Mouse (Mus musculus): Measurements from ENCODE around the gene Schip1. TPM values are rescaled to one million over a fixed set of nuclear protein-coding genes. Genes with fewer than 3 reads are reported as not detected.

Schip1 gene
- polyA plus RNA-seq, 1 experiment from 2014 or later, result 36.6 TPM

DNA sequence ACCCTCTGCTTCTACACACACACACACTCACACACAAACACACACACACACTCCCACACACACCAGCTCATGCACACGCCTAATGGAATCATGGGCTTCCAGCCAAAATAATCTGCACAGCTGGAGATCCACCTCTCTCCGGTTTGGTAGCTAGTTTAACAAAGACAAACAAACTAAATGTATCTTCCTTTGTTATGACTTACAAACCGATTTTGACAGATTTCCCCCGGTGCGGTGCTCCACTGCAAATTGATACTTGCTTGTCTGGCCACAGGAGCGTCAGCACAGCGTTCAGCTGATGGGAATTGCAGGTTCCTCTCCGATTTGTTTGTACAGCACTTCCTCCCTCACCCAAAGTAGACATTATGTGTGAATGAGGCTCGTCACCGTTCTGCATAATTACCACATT is 310.5 kb downstream of the Schip1 start:
- 9% methylated on average over 10 of the region's 10 CpGs for WGBS
- Histone ChIP-seq H3K9ac (no peak overlapping the region), H3K4me3 (no peak overlapping the region), H3K27me3 (no peaks in the 10 kb centered on the region), H3K9me3 (no peaks in the 10 kb centered on the region), H3K4me1 (0 out of 2 replicates have a peak, but pooled peaks cover 6% of the 10 kb centered on the region), H3K36me3 (no peaks in the 10 kb centered on the region), H3K4me2 (0 out of 2 replicates have a peak overlapping the region, but pooled peaks have one; percentile 16), H3K27ac (no peak overlapping the region)
- no peak for ATAC-seq (ENCODE audit: borderline replicate concordance, extremely low read depth, low FRiP score, low TSS enrichment)

DNA sequence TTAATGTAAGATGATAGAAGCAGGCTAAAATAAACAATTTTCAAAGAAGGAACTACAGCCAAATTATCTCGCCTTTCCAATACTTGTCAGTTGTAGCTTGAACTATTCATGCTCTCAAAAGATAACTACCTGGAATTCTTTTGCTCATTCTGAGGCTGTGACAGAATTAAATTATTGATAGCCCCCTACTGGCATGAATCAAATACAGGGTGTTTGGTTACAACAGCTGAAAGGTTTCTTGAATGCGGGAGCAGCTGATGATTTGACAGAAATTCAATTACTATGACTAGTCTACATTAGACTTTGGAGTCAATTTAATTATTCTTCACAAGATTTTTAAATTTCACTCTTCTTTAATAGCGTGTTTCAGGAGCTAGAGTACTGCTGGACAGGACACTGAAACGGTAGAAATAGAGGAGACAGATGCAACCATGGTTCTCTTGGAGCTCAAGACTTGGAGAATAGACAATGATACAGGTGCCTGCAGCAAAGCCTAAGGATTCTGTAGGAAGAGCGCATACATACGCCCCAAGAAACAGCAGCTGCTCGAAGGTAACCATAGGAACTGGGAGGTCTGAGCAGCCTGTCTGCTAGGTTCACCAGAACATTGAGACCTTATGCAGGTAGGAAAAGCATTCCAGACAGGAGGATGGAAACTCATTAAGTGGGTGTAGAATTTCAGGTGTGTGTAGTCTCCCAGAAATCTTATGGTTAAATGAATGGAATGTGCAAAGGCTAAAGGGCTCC is 313.0 kb downstream of the Schip1 start:
- no peak overlapping the region for H3K9ac ChIP-seq
- no peaks in the 10 kb centered on the region for H3K9me3 ChIP-seq
- ATAC-seq (ENCODE audit: borderline replicate concordance, extremely low read depth, low FRiP score, low TSS enrichment), result no peak
- 0 out of 2 replicates have a peak, but pooled peaks cover 6% of the 10 kb centered on the region for H3K4me1 ChIP-seq
- H3K4me2 ChIP-seq, result no peak overlapping the region
- H3K36me3 ChIP-seq, result no peaks in the 10 kb centered on the region
- no peaks in the 10 kb centered on the region for H3K27me3 ChIP-seq
- no peak overlapping the region for H3K4me3 ChIP-seq
- WGBS, result 54% methylated on average over 7 of the region's 7 CpGs
- no peak overlapping the region for H3K27ac ChIP-seq

DNA sequence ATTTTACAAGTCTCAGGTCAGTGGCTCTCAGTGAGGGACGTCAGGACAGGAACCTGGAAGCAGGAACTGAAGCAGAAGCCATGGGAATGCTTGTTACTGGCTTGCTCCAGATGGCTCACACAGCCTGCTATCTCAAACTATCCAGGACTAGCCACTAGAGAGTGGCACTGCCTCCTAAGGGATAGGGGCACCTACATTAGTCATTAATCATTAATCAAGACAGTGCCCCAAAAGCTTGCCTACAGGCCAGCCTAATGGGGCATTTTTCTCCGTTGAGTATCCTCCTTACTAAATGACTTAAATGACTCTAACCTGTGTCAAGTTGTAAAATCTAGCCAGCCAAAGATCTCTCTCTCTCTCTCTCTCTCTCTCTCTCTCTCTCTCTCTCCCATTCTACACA is 314.2 kb downstream of the Schip1 start:
- no peak for ATAC-seq (ENCODE audit: borderline replicate concordance, extremely low read depth, low FRiP score, low TSS enrichment)
- no peak overlapping the region for H3K4me2 ChIP-seq
- H3K27ac ChIP-seq, result no peak overlapping the region
- H3K9me3 ChIP-seq, result no peaks in the 10 kb centered on the region
- no peak overlapping the region for H3K4me3 ChIP-seq
- 67% methylated on average over 2 of the region's 2 CpGs for WGBS
- H3K27me3 ChIP-seq, result no peaks in the 10 kb centered on the region
- no peak overlapping the region for H3K9ac ChIP-seq
- H3K4me1 ChIP-seq, result 0 out of 2 replicates have a peak, but pooled peaks cover 6% of the 10 kb centered on the region
- no peaks in the 10 kb centered on the region for H3K36me3 ChIP-seq

DNA sequence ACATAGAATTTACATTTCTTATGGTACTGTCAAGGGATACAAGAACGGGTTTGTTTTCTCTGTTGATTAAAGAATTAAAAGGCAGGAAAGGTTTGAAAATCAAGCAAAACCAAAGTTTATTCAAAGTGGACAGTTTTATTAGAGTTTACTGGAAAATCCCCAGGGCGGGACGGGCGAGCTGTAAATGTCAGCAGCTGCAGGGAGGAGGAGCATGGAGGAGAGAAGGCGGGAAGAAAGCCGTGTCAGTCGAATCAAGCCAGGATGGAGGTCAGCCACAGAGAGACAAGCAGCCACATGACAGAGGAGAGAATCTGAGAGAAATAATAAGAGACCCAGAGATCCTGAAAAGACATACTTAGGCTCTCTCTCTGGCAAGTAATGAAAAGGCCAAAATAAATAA is 314.6 kb downstream of the Schip1 start:
- no peaks in the 10 kb centered on the region for H3K27me3 ChIP-seq
- H3K9ac ChIP-seq, result no peak overlapping the region
- H3K27ac ChIP-seq, result no peak overlapping the region
- no peaks in the 10 kb centered on the region for H3K36me3 ChIP-seq
- no peak overlapping the region for H3K4me3 ChIP-seq
- ATAC-seq (ENCODE audit: borderline replicate concordance, extremely low read depth, low FRiP score, low TSS enrichment), result no peak
- no peak overlapping the region for H3K4me2 ChIP-seq
- 44% methylated on average over 7 of the region's 7 CpGs for WGBS
- no peaks in the 10 kb centered on the region for H3K9me3 ChIP-seq
- H3K4me1 ChIP-seq, result 0 out of 2 replicates have a peak, but pooled peaks cover 6% of the 10 kb centered on the region

DNA sequence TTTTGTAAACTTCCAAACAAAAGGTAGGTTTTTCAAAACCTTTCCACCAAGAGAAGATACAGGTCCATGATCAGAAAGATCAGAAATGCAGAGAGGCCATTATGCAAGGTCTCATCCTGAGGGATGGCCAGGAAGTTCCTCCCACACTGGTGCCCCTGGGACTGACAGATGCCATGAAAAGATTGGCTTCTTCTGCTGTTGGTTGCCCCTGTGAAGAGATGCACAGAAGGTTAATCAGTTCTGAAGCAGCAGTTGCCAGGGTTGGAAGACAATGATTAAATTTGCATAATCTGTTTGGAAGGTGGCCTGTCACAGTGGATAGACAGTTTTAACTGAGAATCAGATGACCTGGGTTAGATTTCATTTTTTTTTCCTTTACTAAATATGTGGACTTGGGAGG is 319.1 kb downstream of the Schip1 start:
- no peaks in the 10 kb centered on the region for H3K27me3 ChIP-seq
- H3K9me3 ChIP-seq, result no peaks in the 10 kb centered on the region
- H3K4me1 ChIP-seq, result no peaks in the 10 kb centered on the region
- no peak for ATAC-seq (ENCODE audit: borderline replicate concordance, extremely low read depth, low FRiP score, low TSS enrichment)
- no peaks in the 10 kb centered on the region for H3K36me3 ChIP-seq
- no peak overlapping the region for H3K4me2 ChIP-seq
- H3K4me3 ChIP-seq, result no peak overlapping the region
- no peak overlapping the region for H3K9ac ChIP-seq
- no peak overlapping the region for H3K27ac ChIP-seq

DNA sequence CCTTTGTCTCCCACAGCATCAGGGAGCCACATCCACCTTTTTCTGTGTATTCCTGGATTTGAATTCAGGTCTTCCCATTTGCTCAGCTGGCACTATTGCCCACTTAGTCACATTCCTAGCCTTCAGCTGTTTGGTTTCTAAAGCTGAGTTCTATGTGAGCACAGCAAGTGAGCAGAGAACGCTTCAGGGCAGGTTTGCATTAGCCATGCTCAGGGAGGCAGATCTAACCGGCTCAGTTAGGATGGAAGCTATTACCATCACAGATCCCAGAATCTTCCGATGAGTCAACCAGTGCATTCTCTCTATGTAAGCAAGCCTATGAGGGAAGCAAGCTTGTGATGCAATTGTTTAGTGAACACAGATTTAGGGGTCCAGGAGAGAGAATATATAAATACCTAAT is 320.9 kb downstream of the Schip1 start:
- H3K27me3 ChIP-seq, result no peaks in the 10 kb centered on the region
- WGBS, result 87% methylated on average over 3 of the region's 3 CpGs

DNA sequence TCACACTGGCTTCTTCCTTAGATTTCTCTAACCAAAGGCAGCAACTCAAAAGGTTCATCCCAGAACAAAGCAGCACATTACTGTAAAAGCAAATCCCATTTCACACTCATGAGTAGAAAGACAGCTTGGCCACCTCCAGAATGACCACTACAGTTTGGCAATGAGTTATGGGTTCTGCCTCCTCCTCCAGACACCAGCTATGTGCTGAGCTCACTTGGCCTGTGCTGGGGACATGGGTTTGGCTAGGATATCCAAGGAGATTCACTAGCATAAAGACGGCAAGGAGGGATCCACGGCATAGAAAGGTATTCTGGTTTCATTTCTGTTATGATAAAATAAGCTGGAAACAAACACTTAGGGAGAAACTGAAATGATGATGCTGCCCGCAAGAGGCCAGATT is 323.4 kb downstream of the Schip1 start:
- Histone ChIP-seq H3K9ac (no peak overlapping the region), H3K4me1 (no peaks in the 10 kb centered on the region), H3K27me3 (no peaks in the 10 kb centered on the region), H3K27ac (no peak overlapping the region), H3K4me3 (no peak overlapping the region), H3K4me2 (no peak overlapping the region), H3K9me3 (no peaks in the 10 kb centered on the region), H3K36me3 (no peaks in the 10 kb centered on the region)
- 83% methylated on average over 3 of the region's 3 CpGs for WGBS
- no peak for ATAC-seq (ENCODE audit: borderline replicate concordance, extremely low read depth, low FRiP score, low TSS enrichment)

More for the DNA sequence above, 320.9 kb downstream of the Schip1 start:
- H3K36me3 ChIP-seq, result no peaks in the 10 kb centered on the region
- no peak for ATAC-seq (ENCODE audit: borderline replicate concordance, extremely low read depth, low FRiP score, low TSS enrichment)
- no peak overlapping the region for H3K4me2 ChIP-seq
- no peaks in the 10 kb centered on the region for H3K4me1 ChIP-seq
- no peak overlapping the region for H3K9ac ChIP-seq
- no peak overlapping the region for H3K27ac ChIP-seq
- no peaks in the 10 kb centered on the region for H3K9me3 ChIP-seq
- H3K4me3 ChIP-seq, result no peak overlapping the region

DNA sequence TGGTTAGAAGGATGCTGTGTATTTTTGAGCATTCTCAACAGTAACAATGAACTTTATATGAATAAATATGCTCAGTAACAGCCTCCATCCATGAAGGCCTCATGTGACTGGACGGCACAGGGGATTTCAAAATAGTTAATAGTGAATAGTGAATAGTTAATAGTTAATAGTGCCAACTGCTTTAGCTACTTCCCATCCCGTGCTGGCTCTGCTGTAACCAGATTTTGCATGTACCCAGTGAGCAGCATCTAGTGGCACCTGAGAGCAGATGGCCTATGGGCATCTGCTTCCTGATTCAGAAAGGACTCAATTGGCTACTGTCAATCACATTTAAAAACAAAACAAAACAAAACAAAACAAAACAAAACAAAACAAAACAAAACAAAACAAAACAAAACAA is 329.0 kb downstream of the Schip1 start:
- ATAC-seq (ENCODE audit: borderline replicate concordance, extremely low read depth, low FRiP score, low TSS enrichment), result no peak
- H3K27ac ChIP-seq, result no peak overlapping the region
- no peaks in the 10 kb centered on the region for H3K4me1 ChIP-seq
- H3K9me3 ChIP-seq, result no peaks in the 10 kb centered on the region
- H3K9ac ChIP-seq, result no peak overlapping the region
- no peaks in the 10 kb centered on the region for H3K36me3 ChIP-seq
- 57% methylated on average over 2 of the region's 2 CpGs for WGBS
- H3K4me3 ChIP-seq, result no peak overlapping the region
- no peaks in the 10 kb centered on the region for H3K27me3 ChIP-seq
- no peak overlapping the region for H3K4me2 ChIP-seq

DNA sequence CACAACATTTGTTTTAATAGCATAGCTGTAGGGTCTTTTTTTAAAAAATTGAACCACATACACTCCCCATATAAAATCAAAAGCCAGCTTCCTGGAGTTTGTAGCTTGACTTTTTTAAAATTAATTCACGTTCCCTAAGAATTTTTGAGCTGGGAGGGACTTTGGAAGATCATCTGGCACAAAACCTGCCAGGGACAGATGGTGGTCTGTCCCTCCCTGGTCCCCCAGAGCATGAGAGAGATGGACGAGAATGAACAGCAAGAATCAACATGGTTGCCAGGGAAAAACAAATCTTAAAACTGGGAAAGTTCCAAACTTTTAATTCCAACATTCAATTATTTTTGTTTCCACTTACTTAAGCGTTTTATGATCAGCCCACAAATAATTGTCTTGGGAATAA is 334.1 kb downstream of the Schip1 start:
- Histone ChIP-seq H3K27me3 (no peaks in the 10 kb centered on the region), H3K9ac (no peak overlapping the region), H3K36me3 (no peaks in the 10 kb centered on the region), H3K4me2 (no peak overlapping the region), H3K4me1 (no peaks in the 10 kb centered on the region), H3K27ac (no peak overlapping the region), H3K9me3 (no peaks in the 10 kb centered on the region), H3K4me3 (no peak overlapping the region)
- ATAC-seq (ENCODE audit: borderline replicate concordance, extremely low read depth, low FRiP score, low TSS enrichment), result no peak
- WGBS, result 66% methylated on average over 3 of the region's 3 CpGs

DNA sequence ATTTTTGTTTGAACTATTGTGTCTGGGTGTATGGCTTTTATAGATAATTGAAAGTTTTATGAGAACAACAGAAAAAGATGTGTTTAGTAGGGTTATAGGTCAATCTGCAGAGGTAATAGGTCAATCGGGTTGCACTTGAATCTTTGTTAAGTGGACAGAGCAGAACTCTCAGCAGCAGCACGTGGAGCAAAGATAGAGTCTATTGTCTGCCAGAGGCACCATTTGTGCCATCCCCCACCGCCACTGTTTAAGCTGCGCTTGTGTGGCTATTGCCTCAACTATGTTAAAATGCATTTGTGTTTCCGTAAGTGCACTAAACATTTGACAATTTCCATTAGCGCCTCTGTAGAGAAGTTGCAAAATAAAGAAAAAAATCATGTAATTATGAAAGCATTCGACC is 335.5 kb downstream of the Schip1 start:
- Histone ChIP-seq H3K9ac (no peak overlapping the region), H3K4me2 (no peak overlapping the region), H3K27ac (no peak overlapping the region), H3K36me3 (no peaks in the 10 kb centered on the region), H3K4me1 (no peaks in the 10 kb centered on the region), H3K27me3 (no peaks in the 10 kb centered on the region), H3K9me3 (no peaks in the 10 kb centered on the region), H3K4me3 (no peak overlapping the region)
- 74% methylated on average over 7 of the region's 7 CpGs for WGBS
- ATAC-seq (ENCODE audit: borderline replicate concordance, extremely low read depth, low FRiP score, low TSS enrichment), result no peak

DNA sequence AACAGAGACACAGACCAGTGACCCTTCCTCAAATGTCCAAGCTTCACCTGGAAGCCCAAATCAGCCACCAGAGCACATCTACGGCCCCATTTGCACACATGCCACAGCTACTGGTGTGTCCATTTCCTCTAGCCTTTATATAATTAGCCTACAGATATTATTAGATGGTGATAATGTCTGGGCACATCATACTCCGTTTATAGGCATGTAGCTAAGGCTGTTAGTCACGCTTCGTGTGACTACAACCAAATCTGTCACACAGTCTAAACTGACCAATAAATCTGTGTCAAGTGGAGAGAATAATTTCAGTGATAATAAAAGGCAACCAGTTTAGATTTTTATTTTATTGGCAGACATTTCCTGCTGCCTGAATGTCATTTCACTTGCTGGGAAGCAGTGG is 338.7 kb downstream of the Schip1 start:
- Histone ChIP-seq H3K27ac (no peak overlapping the region), H3K4me1 (no peaks in the 10 kb centered on the region), H3K4me3 (no peak overlapping the region), H3K27me3 (no peaks in the 10 kb centered on the region), H3K4me2 (no peak overlapping the region), H3K9ac (no peak overlapping the region), H3K36me3 (no peaks in the 10 kb centered on the region), H3K9me3 (no peaks in the 10 kb centered on the region)
- 88% methylated on average over 4 of the region's 4 CpGs for WGBS
- ATAC-seq (ENCODE audit: borderline replicate concordance, extremely low read depth, low FRiP score, low TSS enrichment), result no peak

DNA sequence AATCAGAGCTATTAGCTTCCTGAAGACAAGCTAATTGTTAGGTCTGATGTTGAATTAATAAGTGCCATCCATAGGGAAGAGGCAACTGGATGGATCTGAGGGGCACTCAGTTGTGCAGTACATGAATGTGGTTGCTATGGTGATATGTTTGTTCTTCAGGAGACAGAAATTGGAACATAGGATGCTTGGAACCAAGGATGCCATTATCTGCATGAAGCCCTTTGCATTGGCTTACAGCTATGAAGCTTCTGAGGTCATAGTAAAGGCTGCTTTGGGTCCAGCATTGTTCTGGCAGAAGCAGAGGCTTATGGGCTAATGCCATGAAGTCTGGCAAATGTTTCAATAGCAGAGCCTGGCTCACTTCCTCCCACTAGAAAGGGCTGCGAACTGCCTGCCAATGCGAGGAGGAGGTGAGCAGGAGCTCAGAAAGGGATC is 339.2 kb downstream of the Schip1 start:
- Histone ChIP-seq H3K36me3 (no peaks in the 10 kb centered on the region), H3K9me3 (no peaks in the 10 kb centered on the region), H3K9ac (no peak overlapping the region), H3K27me3 (no peaks in the 10 kb centered on the region), H3K4me1 (no peaks in the 10 kb centered on the region), H3K4me2 (no peak overlapping the region), H3K27ac (no peak overlapping the region), H3K4me3 (no peak overlapping the region)
- WGBS, result 74% methylated on average over 2 of the region's 2 CpGs
- ATAC-seq (ENCODE audit: borderline replicate concordance, extremely low read depth, low FRiP score, low TSS enrichment), result no peak

DNA sequence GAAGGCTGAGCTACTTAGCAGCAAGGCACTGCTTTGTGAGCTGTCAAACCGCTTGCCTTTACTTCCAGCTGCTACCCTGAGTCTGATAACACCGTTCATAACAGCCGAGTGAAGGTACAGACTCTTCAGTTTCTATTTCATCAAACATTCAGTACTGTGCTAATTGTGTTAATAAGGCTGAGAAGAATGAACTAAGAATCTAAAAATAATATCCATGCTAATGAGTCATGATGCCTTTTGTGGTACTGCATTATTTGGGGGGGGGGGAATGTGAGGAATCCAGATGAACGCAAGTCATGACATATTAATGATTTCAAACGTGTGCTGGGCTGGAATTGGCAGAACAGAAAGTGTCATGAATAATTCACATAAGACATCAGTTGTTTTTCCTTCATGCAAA is 341.1 kb downstream of the Schip1 start:
- Histone ChIP-seq H3K4me3 (no peak overlapping the region), H3K9me3 (no peaks in the 10 kb centered on the region), H3K36me3 (no peaks in the 10 kb centered on the region), H3K4me2 (no peak overlapping the region), H3K9ac (no peak overlapping the region), H3K4me1 (no peaks in the 10 kb centered on the region), H3K27me3 (no peaks in the 10 kb centered on the region), H3K27ac (no peak overlapping the region)
- ATAC-seq (ENCODE audit: borderline replicate concordance, extremely low read depth, low FRiP score, low TSS enrichment), result no peak
- WGBS, result 48% methylated on average over 5 of the region's 5 CpGs

All from lung, embryonic 15.5 days (tissue).